Comparison of ENCODE assay signal across 11 mouse cellular contexts in the genomic region with DNA sequence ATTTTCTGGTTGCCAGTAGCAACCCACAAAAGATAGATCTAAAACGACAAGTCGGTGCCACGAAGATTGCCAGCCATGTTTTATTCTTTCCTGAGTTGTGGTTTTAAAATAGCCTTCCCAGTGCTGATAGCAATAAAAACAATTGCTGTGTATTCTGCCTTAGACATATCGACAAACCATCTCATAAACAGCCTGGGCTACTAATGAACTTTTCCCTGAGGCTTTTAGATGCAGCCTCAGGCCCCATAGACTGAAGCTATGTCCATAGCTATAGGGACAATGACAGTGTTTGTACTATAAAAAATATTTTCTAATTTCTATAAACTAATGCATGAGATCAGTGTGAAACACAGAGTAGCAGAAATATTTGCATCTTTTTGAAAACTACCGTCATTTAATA.
"Had no signal": no experiment of that assay in that cellular context is flagged by ENCODE, and none has a peak within 500 bp of the region (broad histone marks: within the 10 kb centered on the region; RNA-seq: fewer than 3 reads in every experiment).

No protein-coding gene starts in this region.

- H3K27ac ChIP-seq: kidney, postnatal 0 days; limb, embryonic 13.5 days; liver, embryonic 14.5 days; midbrain, embryonic 13.5 days had no signal

- ATAC-seq: intestine, postnatal 0 days; midbrain, embryonic 13.5 days had no signal

- DNase-seq: kidney, adult 8-10 months; kidney, postnatal 36 days; left cerebral cortex, postnatal 4 days; lung, adult 18-20 months; right cerebral cortex, postnatal 25 days; thymus, postnatal 36 days had no signal

- H3K4me1 ChIP-seq: midbrain, embryonic 13.5 days had no signal

- H3K36me3 ChIP-seq: limb, embryonic 13.5 days; midbrain, embryonic 13.5 days had no signal

- H3K4me2 ChIP-seq: limb, embryonic 13.5 days; midbrain, embryonic 13.5 days had no signal

- H3K27me3 ChIP-seq: limb, embryonic 13.5 days; midbrain, embryonic 13.5 days had no signal

- H3K9ac ChIP-seq: limb, embryonic 13.5 days; liver, embryonic 14.5 days; midbrain, embryonic 13.5 days had no signal

- H3K4me3 ChIP-seq: limb, embryonic 13.5 days; midbrain, embryonic 13.5 days had no signal

- H3K9me3 ChIP-seq: limb, embryonic 13.5 days; midbrain, embryonic 13.5 days had no signal
